Mouse (Mus musculus): Measurements from ENCODE around the gene Terf2. TPM values are rescaled to one million over a fixed set of nuclear protein-coding genes. Genes with fewer than 3 reads are reported as not detected.
"Not testable (repeated sequence)": the region's sequence is repeated elsewhere in the genome, so short reads cannot be mapped to it uniquely, and the experiment has no call there.

Terf2 gene
- polyA plus RNA-seq, 2 experiments from 2014 or later: 11.2 TPM

- ATAC-seq: no peak
These were observed 39.4 kb downstream of the Terf2 start for GRCm38 (mm10) chr8:107056973-107057369.

GRCm38 (mm10) chr8:107056076-107056972, 40.0 kb downstream of the Terf2 start, which contains the start of the genes Cog8 and Nip7:
Gene Cog8, minus strand, starts transcription at chr8:107056689.
Gene Nip7, plus strand, starts transcription at chr8:107056877.
- peak; percentile 98 for ATAC-seq

- ATAC-seq: no peak
These were observed 44.3 kb downstream of the Terf2 start for GRCm38 (mm10) chr8:107052046-107052445.

- ATAC-seq: no peak
These were observed 46.9 kb downstream of the Terf2 start for GRCm38 (mm10) chr8:107049480-107049879.

- peak; percentile 70 for ATAC-seq
These were observed 48.0 kb downstream of the Terf2 start, which contains the start of gene Pdf for GRCm38 (mm10) chr8:107048061-107048941. Gene Pdf, minus strand, starts transcription at chr8:107048614.

GRCm38 (mm10) chr8:107046976-107047375, 49.4 kb downstream of the Terf2 start:
- ATAC-seq: no peak

GRCm38 (mm10) chr8:107045478-107045877, 50.9 kb downstream of the Terf2 start:
- no peak for ATAC-seq

GRCm38 (mm10) chr8:107040632-107041031, 55.7 kb downstream of the Terf2 start:
- no peak for ATAC-seq

GRCm38 (mm10) chr8:107036626-107037025, 59.7 kb downstream of the Terf2 start:
- ATAC-seq: no peak

- ATAC-seq: no peak
These were observed 60.7 kb downstream of the Terf2 start for GRCm38 (mm10) chr8:107035641-107036040.

GRCm38 (mm10) chr8:107033609-107034008, 62.7 kb downstream of the Terf2 start:
- not testable (repeated sequence) for ATAC-seq

- ATAC-seq: peak; percentile 20
These were observed 64.7 kb downstream of the Terf2 start for GRCm38 (mm10) chr8:107031577-107032090.

- peak; percentile 82 for ATAC-seq
These were observed 65.4 kb downstream of the Terf2 start, which contains the start of gene Vps4a for GRCm38 (mm10) chr8:107030650-107031576. Gene Vps4a, plus strand, starts transcription at chr8:107031222.

GRCm38 (mm10) chr8:107030058-107030457, 66.3 kb downstream of the Terf2 start:
- no peak for ATAC-seq

- ATAC-seq: no peak
These were observed 67.0 kb downstream of the Terf2 start for GRCm38 (mm10) chr8:107029310-107029709.

- ATAC-seq: no peak
These were observed 72.9 kb downstream of the Terf2 start for GRCm38 (mm10) chr8:107023479-107023878.

Other genes starting within 250 kb of the Terf2 start
- under 1 TPM; 0.43 to 0.44 TPM for gene Has3, start 226.3 kb downstream of the Terf2 start, polyA plus RNA-seq (2017; shearing (Covaris generic))
- gene Utp4, start 202.9 kb downstream of the Terf2 start, polyA plus RNA-seq (2017; shearing (Covaris generic)): 10 to 100 TPM; 40.0 to 54.3 TPM
- gene Sntb2, start 160.8 kb downstream of the Terf2 start, polyA plus RNA-seq (2017; shearing (Covaris generic)): 1 to 10 TPM; 3.1 to 6.1 TPM
- gene Vps4a, start 65.3 kb downstream of the Terf2 start, polyA plus RNA-seq (2017; shearing (Covaris generic)): 10 to 100 TPM; 32.8 to 33.1 TPM
- 1 to 10 TPM; 3.8 to 4.9 TPM for gene Pdf, start 47.9 kb downstream of the Terf2 start, polyA plus RNA-seq (2017; shearing (Covaris generic))
- gene Cog8, start 39.9 kb downstream of the Terf2 start, polyA plus RNA-seq (2017; shearing (Covaris generic)): 10 to 100 TPM; 10.8 to 11.4 TPM
- gene Nip7, start 39.7 kb downstream of the Terf2 start, polyA plus RNA-seq (2017; shearing (Covaris generic)): 10 to 100 TPM; 67.9 to 87.2 TPM
- not detected for gene Tmed6, start 30.9 kb downstream of the Terf2 start, polyA plus RNA-seq (2017; shearing (Covaris generic))
- gene Cyb5b, start 54.1 kb upstream of the Terf2 start, polyA plus RNA-seq (2017; shearing (Covaris generic)): 10 to 100 TPM; 36.6 to 37.2 TPM
- gene Nfat5, start 196.9 kb upstream of the Terf2 start, polyA plus RNA-seq (2017; shearing (Covaris generic)): 10 to 100 TPM; 13.4 to 16.4 TPM